ENCODE assay signal across 15 mouse cellular contexts in the genomic region with DNA sequence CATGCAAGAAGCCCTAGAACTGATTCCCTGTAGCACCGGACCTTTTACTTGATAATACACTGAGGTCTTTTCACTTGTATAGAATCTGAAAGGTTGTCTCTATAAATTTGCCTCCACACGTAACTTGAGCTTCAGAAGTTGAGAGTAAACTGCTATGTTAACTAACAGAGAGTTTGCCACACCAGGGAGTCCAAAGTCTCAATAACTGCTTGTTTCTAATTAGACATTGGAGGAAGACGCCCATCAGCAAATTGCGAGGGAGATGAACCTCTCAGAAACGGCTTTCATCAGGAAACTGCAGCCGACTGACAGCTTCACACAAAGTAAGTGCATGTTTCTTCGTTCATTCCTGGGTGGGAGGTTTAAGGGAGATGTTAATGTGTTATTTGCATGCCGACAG. TPM values are rescaled to one million over a fixed set of nuclear protein-coding genes. Genes with fewer than 3 reads are reported as not detected.
DNase-seq lines count a peak whose midpoint lies in the region; ATAC-seq and TF ChIP-seq lines count a peak whose summit lies in the region.
"Had no signal": no experiment of that assay in that cellular context is flagged by ENCODE, and none has a peak within 500 bp of the region (broad histone marks: within the 10 kb centered on the region; RNA-seq: fewer than 3 reads in every experiment).

No protein-coding gene starts in this region.

- H3K9me3 ChIP-seq in midbrain, embryonic 15.5 days: no peaks in the 10 kb centered on the region
- H3K9me3 ChIP-seq in midbrain, embryonic 10.5 days (replicated peaks): no peaks in the 10 kb centered on the region
- H3K9me3 ChIP-seq in intestine, postnatal 0 days (ENCODE audit: control insufficient read depth): no peaks in the 10 kb centered on the region
- H3K9me3 ChIP-seq: embryonic facial prominence, embryonic 12.5 days; forebrain, embryonic 15.5 days; heart, embryonic 13.5 days; hindbrain, embryonic 12.5 days had no signal

- no peak overlapping the region for H3K4me2 ChIP-seq in midbrain, embryonic 15.5 days
- H3K4me2 ChIP-seq in intestine, postnatal 0 days (replicated peaks; ENCODE audit: low read depth): peak overlapping the region; percentile 47
- H3K4me2 ChIP-seq: embryonic facial prominence, embryonic 12.5 days; forebrain, embryonic 15.5 days; heart, embryonic 13.5 days; hindbrain, embryonic 12.5 days had no signal

- H3K27ac ChIP-seq in midbrain, embryonic 15.5 days: no peak overlapping the region
- H3K27ac ChIP-seq in midbrain, embryonic 10.5 days (replicated peaks): no peak overlapping the region
- no peak overlapping the region for H3K27ac ChIP-seq in intestine, postnatal 0 days (ENCODE audit: low read depth, low read length)
- H3K27ac ChIP-seq: embryonic facial prominence, embryonic 12.5 days; forebrain, embryonic 15.5 days; heart, embryonic 13.5 days; hindbrain, embryonic 12.5 days had no signal

- H3K27me3 ChIP-seq in midbrain, embryonic 15.5 days (replicated peaks): no peaks in the 10 kb centered on the region
- no peaks in the 10 kb centered on the region for H3K27me3 ChIP-seq in midbrain, embryonic 10.5 days (ENCODE audit: low read depth, poor library complexity, severe bottlenecking)
- H3K27me3 ChIP-seq in intestine, postnatal 0 days (replicated peaks; ENCODE audit: control insufficient read depth, insufficient read depth, low read length): no peaks in the 10 kb centered on the region
- H3K27me3 ChIP-seq: embryonic facial prominence, embryonic 12.5 days; forebrain, embryonic 15.5 days; hindbrain, embryonic 12.5 days had no signal

- 55% methylated on average over 8 of the region's 8 CpGs for WGBS in midbrain, embryonic 15.5 days
- 68% methylated on average over 8 of the region's 8 CpGs for WGBS in midbrain, embryonic 10.5 days
- 42% methylated on average over 8 of the region's 8 CpGs for WGBS in intestine, postnatal 0 days

- no peak for TF ChIP-seq CTCF in intestine, postnatal 0 days (IDR thresholded peaks at IDR 0.05; ENCODE audit: low read depth)

- DNase-seq in kidney, adult 8-10 months: peak; percentile 26 to 29
- DNase-seq in kidney, postnatal 4 days: no peak
- no peak for DNase-seq in midbrain, embryonic 10.5 days (ENCODE audit: low spot score)
- no peak for DNase-seq in adrenal gland, postnatal 10 days

- H3K36me3 ChIP-seq in midbrain, embryonic 15.5 days (replicated peaks): no peaks in the 10 kb centered on the region
- H3K36me3 ChIP-seq in midbrain, embryonic 10.5 days: no peaks in the 10 kb centered on the region
- no peaks in the 10 kb centered on the region for H3K36me3 ChIP-seq in intestine, postnatal 0 days (ENCODE audit: control insufficient read depth, insufficient read depth)
- H3K36me3 ChIP-seq: embryonic facial prominence, embryonic 12.5 days; forebrain, embryonic 15.5 days; heart, embryonic 13.5 days; hindbrain, embryonic 12.5 days had no signal

- no peaks in the 10 kb centered on the region for H3K4me1 ChIP-seq in midbrain, embryonic 15.5 days
- peaks cover 5% of the 10 kb centered on the region for H3K4me1 ChIP-seq in midbrain, embryonic 10.5 days
- no peaks in the 10 kb centered on the region for H3K4me1 ChIP-seq in intestine, postnatal 0 days (replicated peaks; ENCODE audit: control insufficient read depth, insufficient read depth, low read length)
- H3K4me1 ChIP-seq: embryonic facial prominence, embryonic 12.5 days; hindbrain, embryonic 12.5 days had no signal

- H3K4me3 ChIP-seq in midbrain, embryonic 15.5 days: no peak overlapping the region
- H3K4me3 ChIP-seq in midbrain, embryonic 10.5 days: no peak overlapping the region
- no peak overlapping the region for H3K4me3 ChIP-seq in intestine, postnatal 0 days (ENCODE audit: low read depth, low read length)
- H3K4me3 ChIP-seq: embryonic facial prominence, embryonic 12.5 days; forebrain, embryonic 15.5 days; heart, embryonic 13.5 days; hindbrain, embryonic 12.5 days had no signal

- peak; percentile 27; the same call in 1 of the 2 replicates for ATAC-seq in midbrain, embryonic 15.5 days (replicated peaks)
- ATAC-seq in intestine, postnatal 0 days: 0 out of 2 replicates have a peak, but pooled peaks have one; percentile 23

- H3K9ac ChIP-seq in midbrain, embryonic 15.5 days: no peak overlapping the region
- no peak overlapping the region for H3K9ac ChIP-seq in intestine, postnatal 0 days (ENCODE audit: low read depth, low read length)
- H3K9ac ChIP-seq: embryonic facial prominence, embryonic 12.5 days; forebrain, embryonic 15.5 days; heart, embryonic 13.5 days; hindbrain, embryonic 12.5 days had no signal

RNA-seq across cellular contexts. Expression of gene Pbld1, which starts 5.6 kb away (rescaled TPM):
- polyA plus RNA-seq in midbrain, embryonic 15.5 days (2015; fragmentation: Nextera tagmentation; extraction: Ambion mirVana): 0.98 and 1.3 TPM in 2 replicates
- 1.3 and 1.5 TPM in 2 replicates for polyA plus RNA-seq in midbrain, embryonic 10.5 days (2016; fragmentation: Nextera tagmentation; extraction: Ambion mirVana)
- polyA plus RNA-seq in intestine, postnatal 0 days (2015; fragmentation: Nextera tagmentation; extraction: Ambion mirVana): 1.8 and 2.1 TPM in 2 replicates
- total RNA-seq in adrenal gland, postnatal 10 days (2021): 10 to 100 TPM; 13.0 to 31.0 TPM

RNA-seq across cellular contexts. Expression of gene Atoh7, which starts 33.9 kb away (rescaled TPM):
- polyA plus RNA-seq in midbrain, embryonic 15.5 days (2015; fragmentation: Nextera tagmentation; extraction: Ambion mirVana): 2.2 and 2.6 TPM in 2 replicates
- polyA plus RNA-seq in midbrain, embryonic 10.5 days (2016; fragmentation: Nextera tagmentation; extraction: Ambion mirVana): 0.25 and 1.1 TPM in 2 replicates
- not detected in 2 replicates for polyA plus RNA-seq in intestine, postnatal 0 days (2015; fragmentation: Nextera tagmentation; extraction: Ambion mirVana)
- total RNA-seq in adrenal gland, postnatal 10 days (2021): not detected
- total RNA-seq: adrenal gland, postnatal 14 days; ES-E14; gastrocnemius, postnatal 36 days; heart, postnatal 36 days had no signal
- polyA plus RNA-seq: heart, embryonic 13.5 days; heart, postnatal 0 days had no signal

RNA-seq across cellular contexts. Expression of gene Pbld2, which starts 41.4 kb away (rescaled TPM):
- 1.1 and 1.3 TPM in 2 replicates for polyA plus RNA-seq in midbrain, embryonic 15.5 days (2015; fragmentation: Nextera tagmentation; extraction: Ambion mirVana)
- polyA plus RNA-seq in midbrain, embryonic 10.5 days (2016; fragmentation: Nextera tagmentation; extraction: Ambion mirVana): 0.89 and 1.1 TPM in 2 replicates
- 36.2 and 43.7 TPM in 2 replicates for polyA plus RNA-seq in intestine, postnatal 0 days (2015; fragmentation: Nextera tagmentation; extraction: Ambion mirVana)
- total RNA-seq in adrenal gland, postnatal 10 days (2021): 1 to 10 TPM; 3.2 to 6.4 TPM

RNA-seq across cellular contexts. Expression of gene Hnrnph3, which starts 41.5 kb away (rescaled TPM):
- polyA plus RNA-seq in midbrain, embryonic 15.5 days (2015; fragmentation: Nextera tagmentation; extraction: Ambion mirVana): 167 and 175 TPM in 2 replicates
- 215 and 228 TPM in 2 replicates for polyA plus RNA-seq in midbrain, embryonic 10.5 days (2016; fragmentation: Nextera tagmentation; extraction: Ambion mirVana)
- 21.2 and 25.0 TPM in 2 replicates for polyA plus RNA-seq in intestine, postnatal 0 days (2015; fragmentation: Nextera tagmentation; extraction: Ambion mirVana)
- total RNA-seq in adrenal gland, postnatal 10 days (2021): 10 to 100 TPM; 36.4 to 51.7 TPM

Comparison
In these comparisons a context has a peak if more than half of its experiments do, and no peak if none do; other contexts are left out.
1. DNase-seq: peak in kidney, adult 8-10 months (2 of 2); none in kidney, postnatal 4 days (0 of 2), midbrain, embryonic 10.5 days (single experiment) and adrenal gland, postnatal 10 days (single experiment).
2. RNA of gene Pbld2, which starts 41.4 kb away (polyA plus RNA-seq): 36.2 to 43.7 TPM in intestine, postnatal 0 days; 1.1 to 1.3 TPM in midbrain, embryonic 15.5 days and 0.89 to 1.1 TPM in midbrain, embryonic 10.5 days; every median in the first group is over 10 times any median in the second.